Mouse (Mus musculus) mesoderm, embryonic 11.5 days (tissue): Measurements from ENCODE around the gene Tmem178b.
A peak's percentile ranks its signal among the peaks of the same experiment; 100 is the strongest.

Experiments used
- DNase-seq: peaks from one replicate; pipeline ENCODE4 v3.0.0-alpha.2; 2012; ENCODE audit warnings: low read depth, low spot score

Tmem178b gene

DNA sequence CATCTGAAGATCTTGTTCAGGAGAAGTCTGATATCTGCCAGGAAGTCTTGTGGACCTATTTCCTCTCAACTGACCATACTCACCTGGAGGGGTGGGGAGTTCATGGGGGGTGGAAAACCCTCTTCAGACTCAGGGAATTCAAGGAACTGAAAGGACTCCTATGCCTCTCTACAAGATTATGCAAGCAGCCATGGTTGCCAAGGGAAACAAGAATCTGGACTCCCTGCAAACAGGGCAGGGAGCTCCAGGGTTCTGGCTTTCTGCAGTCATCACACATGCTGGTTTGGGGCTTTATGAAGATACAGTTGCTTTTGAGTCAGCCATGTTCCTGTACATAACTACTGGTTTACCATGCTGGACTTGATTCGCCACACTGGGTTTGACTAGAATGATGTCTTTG is 390.6 kb downstream of the Tmem178b start:
- DNase-seq, result no peak

DNA sequence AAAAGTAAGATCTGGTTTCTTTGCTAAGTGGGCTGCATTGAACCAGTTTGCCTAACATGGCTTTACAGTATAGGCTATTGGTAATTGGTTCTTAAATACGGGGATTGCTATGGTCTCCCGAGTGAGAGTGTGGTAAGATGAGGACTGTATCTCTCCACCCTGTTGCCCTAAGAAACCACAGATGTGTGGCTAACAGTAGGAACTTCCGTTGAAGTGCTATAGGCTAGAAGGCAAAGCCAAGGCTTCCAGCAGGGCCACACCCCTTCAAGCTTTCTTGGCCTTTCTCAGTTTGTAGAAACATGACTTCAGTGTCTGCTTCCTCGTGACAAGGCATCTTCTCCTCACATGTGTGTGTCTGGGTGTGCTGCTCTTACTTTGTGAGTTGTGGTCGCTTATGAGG is 427.6 kb downstream of the Tmem178b start:
- DNase-seq, result no peak

DNA sequence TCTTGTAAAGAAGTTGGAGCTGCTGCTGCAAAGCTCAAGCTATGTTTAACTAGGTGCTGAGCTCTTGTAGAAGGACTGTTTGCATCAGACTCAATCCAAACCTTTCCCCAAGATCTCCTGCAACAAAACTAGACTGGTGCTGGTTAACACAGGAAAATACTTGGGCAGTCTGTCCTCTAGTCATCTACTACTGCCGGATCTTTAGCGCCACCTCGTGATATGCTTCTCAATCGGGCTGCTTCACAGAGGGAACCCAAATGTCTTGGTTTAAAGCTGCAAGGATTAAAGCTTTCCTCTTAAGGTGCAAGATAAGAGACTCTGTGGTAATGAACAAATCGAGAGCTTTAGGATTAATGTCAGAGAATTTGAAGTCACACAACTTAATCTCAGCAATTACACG is 430.3 kb downstream of the Tmem178b start:
- DNase-seq, result peak; percentile 30
